Mouse (Mus musculus) frontal cortex, postnatal 36 days (tissue): ENCODE results near the gene Zc3hav1.
A peak's percentile ranks its signal among the peaks of the same experiment; 100 is the strongest.

Experiments used
- DNase-seq, 2 experiments: peaks; one replicate each; pipeline ENCODE4 v3.0.0; 2022; ENCODE audit warnings: low spot score in 2 of 2

Zc3hav1 gene

GRCm38 (mm10) chr6:38352451-38352850 lies 2.0 kb downstream of the Zc3hav1 start:
- DNase-seq: no peak

GRCm38 (mm10) chr6:38351930-38352329 lies 2.5 kb downstream of the Zc3hav1 start:
- DNase-seq: no peak

GRCm38 (mm10) chr6:38349806-38350205 lies 4.6 kb downstream of the Zc3hav1 start:
- no peak for DNase-seq

GRCm38 (mm10) chr6:38348811-38349453 lies 5.5 kb downstream of the Zc3hav1 start:
- DNase-seq: no peak

GRCm38 (mm10) chr6:38347875-38348274 lies 6.5 kb downstream of the Zc3hav1 start:
- DNase-seq: no peak

- DNase-seq: no peak
Observed at GRCm38 (mm10) chr6:38345796-38346195, 8.6 kb downstream of the Zc3hav1 start.

GRCm38 (mm10) chr6:38344006-38344670 lies 10.3 kb downstream of the Zc3hav1 start:
- DNase-seq: no peak

- no peak for DNase-seq
Observed at GRCm38 (mm10) chr6:38343581-38343980, 10.8 kb downstream of the Zc3hav1 start.

- no peak for DNase-seq
Observed at GRCm38 (mm10) chr6:38342666-38342992, 11.8 kb downstream of the Zc3hav1 start.

- no peak for DNase-seq
Observed at GRCm38 (mm10) chr6:38341751-38342665, 12.4 kb downstream of the Zc3hav1 start.

GRCm38 (mm10) chr6:38339078-38339477 lies 15.3 kb downstream of the Zc3hav1 start:
- no peak for DNase-seq

- no peak for DNase-seq
Observed at GRCm38 (mm10) chr6:38337951-38338350, 16.5 kb downstream of the Zc3hav1 start.

- no peak for DNase-seq
Observed at GRCm38 (mm10) chr6:38337166-38337705, 17.2 kb downstream of the Zc3hav1 start.

GRCm38 (mm10) chr6:38335264-38335663 lies 19.1 kb downstream of the Zc3hav1 start:
- DNase-seq: no peak

- peak; percentile 38 to 65 for DNase-seq
Observed at GRCm38 (mm10) chr6:38326596-38326995, 27.8 kb downstream of the Zc3hav1 start.

- DNase-seq: no peak
Observed at GRCm38 (mm10) chr6:38320621-38321020, 33.8 kb downstream of the Zc3hav1 start.

GRCm38 (mm10) chr6:38316050-38316449 lies 38.4 kb downstream of the Zc3hav1 start:
- no peak for DNase-seq

- DNase-seq: no peak
Observed at GRCm38 (mm10) chr6:38309741-38310140, 44.7 kb downstream of the Zc3hav1 start.

- DNase-seq: no peak
Observed at GRCm38 (mm10) chr6:38304981-38305380, 49.4 kb downstream of the Zc3hav1 start.

GRCm38 (mm10) chr6:38298761-38299401 lies 55.5 kb downstream of the Zc3hav1 start, which contains the start of gene Zc3hav1l:
Zc3hav1l (minus strand) TSS chr6:38299259.
- peak; percentile 62 to 65 for DNase-seq

GRCm38 (mm10) chr6:38298246-38298635 lies 56.2 kb downstream of the Zc3hav1 start:
- peak in 1 of 2 experiments; percentile 4 for DNase-seq
